Mouse (Mus musculus) heart, embryonic 11.5 days (tissue): ENCODE measurements around the gene Aldh1a3. TPM values are rescaled to one million over a fixed set of nuclear protein-coding genes. Genes with fewer than 3 reads are reported as not detected.

ENCODE experiments used
- ATAC-seq: fragments of 200-750 bp; cut with Nextera tagmentation; replicated peaks from 2 replicates; pipeline ENCODE4 v1.8.0; 2017; ENCODE audit warnings: moderate library complexity; ENCODE audit not compliant: insufficient number of reproducible peaks, low FRiP score, low TSS enrichment
- H3K27ac ChIP-seq: fragments of 300-500 bp; sonication (generic); 2 replicates; pipeline ENCODE4 v1.5.1; 2014; ENCODE audit warnings: mild to moderate bottlenecking, low read depth, low read length
- H3K27me3 ChIP-seq: fragments of 300-500 bp; sonication (generic); 2 replicates; pipeline ENCODE4 v1.6.1; 2014; ENCODE audit warnings: mild to moderate bottlenecking, low read length, mixed read lengths; ENCODE audit not compliant: control insufficient read depth, insufficient read depth
- H3K36me3 ChIP-seq: fragments of 300-500 bp; sonication (generic); 2 replicates; pipeline ENCODE4 v1.6.1; 2014; ENCODE audit warnings: mild to moderate bottlenecking, low read length, moderate library complexity, mixed read lengths; ENCODE audit not compliant: control insufficient read depth, insufficient read depth
- H3K4me1 ChIP-seq: fragments of 300-500 bp; sonication (generic); 2 replicates; pipeline ENCODE4 v1.6.1; 2014; ENCODE audit warnings: low read length; ENCODE audit not compliant: control insufficient read depth, insufficient read depth
- H3K4me2 ChIP-seq: fragments of 300-500 bp; sonication (generic); 2 replicates; pipeline ENCODE4 v1.6.1; 2014; ENCODE audit warnings: mild to moderate bottlenecking, moderate library complexity
- H3K4me3 ChIP-seq: fragments of 300-500 bp; sonication (generic); 2 replicates; pipeline ENCODE4 v1.5.1; 2014; ENCODE audit warnings: low read depth, low read length
- H3K9ac ChIP-seq: fragments of 300-500 bp; sonication (generic); 2 replicates; pipeline ENCODE4 v1.6.1; 2014; ENCODE audit warnings: mild to moderate bottlenecking, low read depth, low read length, moderate library complexity
- H3K9me3 ChIP-seq: fragments of 300-500 bp; sonication (generic); replicated peaks from 2 replicates; pipeline ENCODE4 v1.6.1; 2016; ENCODE audit warnings: low read length; ENCODE audit not compliant: control insufficient read depth
- WGBS: fragments of 180-500 bp; shearing (Covaris S2); extraction: QIAGEN DNeasy Blood & Tissue Kit; methylation state at CpG from one replicate; pipeline ENCODE4 v1.1.7; 2014; ENCODE audit not compliant: insufficient replicate concordance; 5-methylcytosine and 5-hydroxymethylcytosine counted together
- polyA plus RNA-seq: library from polyadenylated mRNA; unstranded; fragments of >200 nt; fragmentation: Nextera tagmentation; extraction: Ambion mirVana; gene quantifications from 2 replicates; pipeline ENCODE4 v1.2.1, GENCODE M21; 2014

Gene Aldh1a3
- 0.56 and 0.76 TPM in 2 replicates for polyA plus RNA-seq

- ATAC-seq = peak; percentile 55; the same call in 1 of the 2 replicates
- under 1% methylated on average over 52 of the region's 56 CpGs for WGBS
- peak within 1 kb of the TSS; percentile 57 for H3K4me3 ChIP-seq
- H3K27ac ChIP-seq = no peak within 1 kb of the TSS
- H3K36me3 ChIP-seq = no peaks in the 10 kb centered on the region
- H3K9ac ChIP-seq = peak within 1 kb of the TSS; percentile 52
- H3K4me1 ChIP-seq = peaks cover 14% of the 10 kb centered on the region
- no peaks in the 10 kb centered on the region for H3K9me3 ChIP-seq
- peaks cover 49% of the 10 kb centered on the region for H3K27me3 ChIP-seq
- peak within 1 kb of the TSS; percentile 97 for H3K4me2 ChIP-seq
These were observed at the start of gene Aldh1a3 for GRCm38 (mm10) chr7:66427437-66428161. Aldh1a3 (minus strand) TSS chr7:66427517.

- 60% methylated on average over 8 of the region's 8 CpGs for WGBS
- Histone ChIP-seq H3K9me3 (no peaks in the 10 kb centered on the region), H3K4me1 (peaks cover 2% of the 10 kb centered on the region; the same call in 1 of the 2 replicates), H3K4me3 (no peak overlapping the region), H3K27me3 (no peaks in the 10 kb centered on the region), H3K36me3 (no peaks in the 10 kb centered on the region), H3K27ac (no peak overlapping the region), H3K4me2 (no peak overlapping the region), H3K9ac (no peak overlapping the region)
- ATAC-seq = no peak
These were observed 49.0 kb upstream of the Aldh1a3 start for GRCm38 (mm10) chr7:66476289-66476688.

GRCm38 (mm10) chr7:66471641-66472216 lies 44.4 kb upstream of the Aldh1a3 start:
- WGBS = 69% methylated on average over 12 of the region's 12 CpGs
- H3K4me2 ChIP-seq = no peak overlapping the region

GRCm38 (mm10) chr7:66466641-66467040 lies 39.3 kb upstream of the Aldh1a3 start:
- WGBS = 87% methylated on average over 14 of the region's 14 CpGs

More at GRCm38 (mm10) chr7:66471641-66472216, 44.4 kb upstream of the Aldh1a3 start:
- Histone ChIP-seq H3K27me3 (no peaks in the 10 kb centered on the region), H3K4me1 (no peaks in the 10 kb centered on the region), H3K9me3 (no peaks in the 10 kb centered on the region), H3K9ac (no peak overlapping the region), H3K27ac (no peak overlapping the region), H3K4me3 (no peak overlapping the region), H3K36me3 (no peaks in the 10 kb centered on the region)
- no peak for ATAC-seq

GRCm38 (mm10) chr7:66465241-66465640 lies 37.9 kb upstream of the Aldh1a3 start:
- no peak overlapping the region for H3K27ac ChIP-seq
- no peak overlapping the region for H3K4me3 ChIP-seq
- no peaks in the 10 kb centered on the region for H3K4me1 ChIP-seq
- ATAC-seq = no peak
- 79% methylated on average over 5 of the region's 5 CpGs for WGBS
- no peaks in the 10 kb centered on the region for H3K9me3 ChIP-seq
- no peaks in the 10 kb centered on the region for H3K27me3 ChIP-seq
- no peak overlapping the region for H3K4me2 ChIP-seq
- no peak overlapping the region for H3K9ac ChIP-seq
- no peaks in the 10 kb centered on the region for H3K36me3 ChIP-seq

More at GRCm38 (mm10) chr7:66466641-66467040, 39.3 kb upstream of the Aldh1a3 start:
- H3K27me3 ChIP-seq = no peaks in the 10 kb centered on the region
- H3K4me3 ChIP-seq = no peak overlapping the region
- H3K9me3 ChIP-seq = no peaks in the 10 kb centered on the region
- no peak overlapping the region for H3K4me2 ChIP-seq
- no peak overlapping the region for H3K9ac ChIP-seq
- ATAC-seq = no peak
- no peaks in the 10 kb centered on the region for H3K4me1 ChIP-seq
- no peaks in the 10 kb centered on the region for H3K36me3 ChIP-seq
- no peak overlapping the region for H3K27ac ChIP-seq

GRCm38 (mm10) chr7:66463081-66463480 lies 35.8 kb upstream of the Aldh1a3 start:
- Histone ChIP-seq H3K4me3 (no peak overlapping the region), H3K4me1 (no peaks in the 10 kb centered on the region), H3K36me3 (no peaks in the 10 kb centered on the region), H3K27me3 (no peaks in the 10 kb centered on the region), H3K9me3 (no peaks in the 10 kb centered on the region), H3K27ac (no peak overlapping the region), H3K9ac (no peak overlapping the region), H3K4me2 (no peak overlapping the region)
- 91% methylated on average over 1 of the region's 1 CpGs for WGBS
- ATAC-seq = no peak

GRCm38 (mm10) chr7:66451622-66452295 lies 24.4 kb upstream of the Aldh1a3 start:
- ATAC-seq = no peak
- 42% methylated on average over 12 of the region's 12 CpGs for WGBS
- Histone ChIP-seq H3K4me3 (no peak overlapping the region), H3K27ac (no peak overlapping the region), H3K36me3 (no peaks in the 10 kb centered on the region), H3K9ac (no peak overlapping the region), H3K4me2 (no peak overlapping the region), H3K27me3 (no peaks in the 10 kb centered on the region), H3K9me3 (no peaks in the 10 kb centered on the region), H3K4me1 (0 out of 2 replicates have a peak, but pooled peaks cover 2% of the 10 kb centered on the region)

- 0 out of 2 replicates have a peak, but pooled peaks cover 2% of the 10 kb centered on the region for H3K4me1 ChIP-seq
- 8% methylated on average over 15 of the region's 16 CpGs for WGBS
- no peaks in the 10 kb centered on the region for H3K27me3 ChIP-seq
- H3K4me3 ChIP-seq = peak overlapping the region; percentile 27
- no peak overlapping the region for H3K9ac ChIP-seq
- peak; percentile 50; the same call in 1 of the 2 replicates for ATAC-seq
- no peaks in the 10 kb centered on the region for H3K9me3 ChIP-seq
- H3K36me3 ChIP-seq = no peaks in the 10 kb centered on the region
- no peak overlapping the region for H3K27ac ChIP-seq
- peak overlapping the region; percentile 62 for H3K4me2 ChIP-seq
These were observed 22.8 kb upstream of the Aldh1a3 start for GRCm38 (mm10) chr7:66449971-66450752.
